Mouse (Mus musculus): Measurements from ENCODE around the gene Bcl2l13.

DNA sequence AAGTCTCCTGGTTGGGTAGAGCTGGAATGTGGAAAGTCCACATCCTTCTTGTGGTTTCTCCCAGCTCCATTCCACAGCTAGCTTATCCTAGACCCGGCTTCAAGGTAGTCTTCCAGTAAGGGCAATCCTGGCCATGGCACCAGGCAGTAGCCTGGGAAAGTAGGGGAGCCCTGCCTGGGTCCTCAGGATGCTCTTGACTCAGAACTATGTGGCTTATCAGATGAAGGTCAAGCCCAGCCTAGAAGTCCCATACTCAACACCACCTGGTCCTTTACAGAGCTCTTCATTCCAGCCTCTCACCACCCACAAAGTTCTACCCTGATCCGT, 79.6 kb downstream of the Bcl2l13 start:
- TF ChIP-seq TBP (IDR thresholded peaks at IDR 0.05; ENCODE audit: low read depth, low read length) (no peak), ETS1 (IDR thresholded peaks at IDR 0.05; ENCODE audit: low read depth, low read length) (0 out of 2 replicates have a peak, but pooled peaks have one; percentile 16), E2F4 (IDR thresholded peaks at IDR 0.05; ENCODE audit: borderline replicate concordance, low read depth, low read length) (no peak), JUND (IDR thresholded peaks at IDR 0.05; ENCODE audit: low read depth, low read length) (no peak), RAD21 (IDR thresholded peaks at IDR 0.05; ENCODE audit: low read depth, low read length) (no peak), CHD2 (IDR thresholded peaks at IDR 0.05; ENCODE audit: low read length) (no peak), RCOR1 (IDR thresholded peaks at IDR 0.05; ENCODE audit: low read depth, low read length) (no peak), POLR2A (IDR thresholded peaks at IDR 0.05; ENCODE audit: control insufficient read depth in 1 of 2, insufficient read depth in 1 of 2, low read depth in 1 of 2, low read length in 2 of 2, poor library complexity in 1 of 2) (no peak), SMC3 (IDR thresholded peaks at IDR 0.05; ENCODE audit: low read depth, low read length) (no peak), ZC3H11A (IDR thresholded peaks at IDR 0.05; ENCODE audit: low read depth, low read length) (no peak), ZMIZ1 (IDR thresholded peaks at IDR 0.05; ENCODE audit: low read depth, low read length) (no peak), MAFK (IDR thresholded peaks at IDR 0.05; ENCODE audit: borderline replicate concordance, low read depth, low read length) (no peak)

Data from MEL (cell line).